Mouse (Mus musculus) G1E-ER4 (cell line): ENCODE measurements around the gene Rasgrp2. TPM values are rescaled to one million over a fixed set of nuclear protein-coding genes. Genes with fewer than 3 reads are reported as not detected.

Source experiments
- GATA1 ChIP-seq: IDR thresholded peaks from one replicate; pipeline ENCODE4 v1.8.0; 2012; ENCODE audit warnings: low read length, inconsistent platforms
- polyA plus RNA-seq: library from polyadenylated mRNA; stranded (reverse); fragments of >175 nt; gene quantifications from 2 replicates; pipeline ENCODE4 v1.2.3, GENCODE M21; 2012

The Rasgrp2 gene
- polyA plus RNA-seq, 1 experiment, result 21.2 TPM

- TF ChIP-seq GATA1, result no peak
These were observed 2.9 kb upstream of the Rasgrp2 start for GRCm38 (mm10) chr19:6396237-6396636.

DNA sequence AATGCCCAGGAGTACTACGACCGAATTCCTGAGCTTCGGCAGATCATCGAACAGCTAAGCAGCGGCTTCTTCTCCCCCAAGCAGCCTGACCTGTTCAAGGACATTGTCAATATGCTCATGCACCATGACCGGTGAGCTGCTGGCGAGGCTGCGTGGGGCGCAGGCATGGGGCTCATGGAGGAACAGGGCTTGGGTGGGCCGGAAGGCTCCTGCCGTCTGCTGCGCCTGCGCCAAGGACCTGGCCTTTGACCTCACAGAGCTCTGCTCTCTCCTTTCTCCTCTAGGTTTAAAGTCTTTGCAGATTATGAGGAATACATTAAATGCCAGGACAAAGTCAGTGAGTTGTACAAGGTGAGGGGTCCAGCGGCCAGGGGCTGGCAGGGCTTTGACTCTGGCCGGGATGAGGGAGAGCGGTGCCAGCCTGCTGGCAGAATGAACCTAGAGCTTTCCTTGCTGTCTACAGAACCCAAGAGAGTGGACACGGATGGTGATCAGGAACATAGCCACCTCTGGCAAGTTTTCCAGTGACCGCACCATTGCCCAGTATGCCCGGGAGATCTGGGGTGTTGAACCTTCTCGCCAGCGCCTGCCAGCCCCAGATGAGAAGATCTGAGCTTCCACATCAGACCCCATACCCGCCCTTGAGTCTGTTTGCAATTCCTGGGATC, 1.4 kb upstream of the Rasgrp2 start:
- TF ChIP-seq GATA1, result no peak

GRCm38 (mm10) chr19:6398447-6399284, 474 bp upstream of the Rasgrp2 start:
- TF ChIP-seq GATA1, result no peak

DNA sequence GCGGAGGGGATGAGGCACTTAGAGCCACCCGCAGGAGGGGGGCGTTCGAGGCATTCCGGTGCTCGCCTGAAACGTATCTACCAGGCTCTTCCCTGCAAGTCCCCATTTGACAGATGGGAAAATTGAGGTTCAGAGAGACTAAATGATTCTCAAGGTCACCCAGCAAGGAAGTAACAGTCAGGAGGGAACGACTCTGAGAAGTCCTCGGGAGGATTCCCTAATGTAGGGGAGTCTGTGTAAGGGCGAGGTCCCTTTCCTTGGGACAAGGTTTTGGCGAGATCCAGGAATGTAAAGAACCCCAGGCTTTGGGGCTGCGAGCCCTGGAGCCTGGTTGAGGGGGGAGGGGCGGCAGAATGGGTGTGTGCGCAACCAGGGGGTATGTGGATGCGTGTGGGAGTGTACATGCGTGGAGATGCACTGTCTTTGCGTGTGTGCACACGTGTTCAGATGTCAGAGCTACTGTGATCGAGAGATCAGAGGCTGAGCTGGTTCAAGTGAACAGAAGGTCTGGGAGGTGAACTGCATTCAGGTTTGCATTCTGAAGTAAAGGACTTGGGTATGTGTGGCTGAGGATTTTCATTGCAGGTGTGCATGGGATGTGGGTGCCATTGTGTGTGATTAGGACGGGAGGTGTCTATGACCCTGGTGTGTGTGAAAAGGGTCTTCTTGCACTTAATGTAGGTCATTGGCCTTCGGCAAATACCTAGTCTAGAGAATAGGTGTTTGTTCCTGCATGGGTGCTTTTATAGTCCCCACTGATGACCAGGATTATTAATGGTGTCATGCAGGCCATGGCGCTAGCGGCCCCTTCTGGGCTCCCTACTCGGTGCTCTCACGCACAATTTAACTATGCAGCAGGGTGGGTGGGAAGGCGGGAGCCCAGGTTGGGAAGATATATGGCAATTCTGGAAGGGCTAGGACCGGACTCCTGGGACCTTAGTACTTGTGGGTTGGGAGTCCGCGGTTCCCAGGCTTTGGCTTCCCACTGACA, 1.3 kb downstream of the Rasgrp2 start:
- TF ChIP-seq GATA1, result no peak

DNA sequence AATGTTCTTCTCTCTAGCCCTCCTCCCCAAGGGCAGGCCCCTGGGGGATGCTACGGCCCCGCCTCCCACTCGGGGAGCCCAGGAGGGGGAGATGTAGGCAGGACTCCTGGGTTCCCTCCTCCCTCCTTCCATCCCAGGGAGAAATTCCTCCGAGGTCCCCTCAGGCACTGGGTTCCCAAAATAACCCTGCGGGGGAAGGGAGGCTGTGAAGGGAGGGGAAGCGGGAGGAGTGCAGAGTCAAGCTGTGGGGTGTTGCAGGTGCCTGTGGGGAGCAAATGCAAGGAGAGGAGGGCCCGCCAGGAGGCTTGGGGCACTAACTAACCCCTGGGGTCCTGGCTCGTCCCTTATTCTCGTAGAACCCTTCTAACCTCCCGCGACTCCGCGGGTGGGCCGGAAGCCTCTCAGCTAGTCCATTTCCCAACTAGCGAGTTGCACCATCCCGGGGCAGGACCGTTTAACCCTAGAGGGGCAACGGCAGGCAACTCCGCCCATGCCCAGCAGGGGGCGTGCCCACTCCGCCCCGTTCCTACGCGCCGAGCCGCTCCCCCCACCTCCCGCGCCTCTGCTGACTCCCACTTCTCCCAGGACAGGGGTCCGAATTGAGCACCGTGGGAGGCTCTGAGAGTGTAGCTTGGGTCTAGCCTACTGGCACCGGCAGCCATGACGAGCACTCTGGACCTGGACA, 2.1 kb downstream of the Rasgrp2 start:
- TF ChIP-seq GATA1, result no peak

- no peak for TF ChIP-seq GATA1
These were observed 2.8 kb downstream of the Rasgrp2 start for GRCm38 (mm10) chr19:6401951-6402350.

GRCm38 (mm10) chr19:6403869-6404268, 4.7 kb downstream of the Rasgrp2 start:
- no peak for TF ChIP-seq GATA1

DNA sequence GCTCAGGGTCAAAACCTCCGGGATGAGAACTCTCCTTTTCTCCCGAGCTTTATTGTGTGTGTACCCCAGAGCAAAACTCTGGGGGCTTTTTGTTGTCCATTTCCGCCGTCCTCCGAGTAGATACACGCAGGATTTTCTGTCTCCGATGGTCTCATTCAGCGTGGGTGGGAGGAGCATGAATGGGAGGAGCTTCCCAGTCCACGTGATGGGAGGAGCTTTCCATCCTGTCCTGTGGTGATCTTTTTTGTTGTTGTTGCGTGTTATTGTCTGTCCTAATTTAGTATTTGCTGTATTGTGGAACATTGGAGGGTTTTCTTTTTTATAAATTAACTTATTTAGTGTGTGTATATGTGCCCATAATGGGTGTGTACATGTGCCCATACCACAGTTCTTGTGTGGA, 6.3 kb downstream of the Rasgrp2 start:
- no peak for TF ChIP-seq GATA1

- no peak for TF ChIP-seq GATA1
These were observed 8.0 kb downstream of the Rasgrp2 start for GRCm38 (mm10) chr19:6407109-6407508.

DNA sequence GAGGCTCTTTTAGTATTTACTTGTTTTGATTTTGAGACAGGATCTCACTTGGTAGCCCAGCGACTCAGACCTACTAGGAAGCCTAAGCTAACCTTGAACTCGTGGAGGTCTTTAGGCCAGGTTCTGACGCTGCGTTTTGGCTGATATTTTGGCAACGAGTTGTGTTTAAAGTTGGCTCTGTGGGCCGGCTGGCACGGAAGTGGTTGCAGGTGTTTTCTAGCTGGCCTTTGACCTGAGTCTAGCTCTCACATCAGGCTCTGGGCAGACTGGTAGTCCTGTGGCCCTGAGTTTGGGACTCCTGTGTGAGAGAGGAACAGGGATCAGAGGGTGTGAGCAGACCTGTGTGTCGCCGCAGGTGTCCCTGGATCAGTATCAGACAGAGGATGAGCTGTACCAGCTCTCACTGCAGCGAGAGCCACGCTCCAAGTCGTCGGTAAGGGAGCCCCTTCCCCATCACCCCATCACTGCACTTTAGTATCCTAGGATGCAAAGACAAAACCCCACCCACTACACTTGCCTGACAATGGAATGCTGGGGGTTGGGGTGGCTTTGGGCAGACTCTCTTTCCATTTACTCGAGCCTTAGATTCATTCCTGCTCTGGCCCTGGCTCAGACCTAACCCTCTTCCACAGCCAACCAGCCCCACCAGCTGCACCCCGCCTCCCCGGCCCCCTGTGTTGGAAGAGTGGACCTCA, 8.8 kb downstream of the Rasgrp2 start:
- TF ChIP-seq GATA1, result no peak

GRCm38 (mm10) chr19:6408749-6409148, 9.6 kb downstream of the Rasgrp2 start:
- no peak for TF ChIP-seq GATA1

DNA sequence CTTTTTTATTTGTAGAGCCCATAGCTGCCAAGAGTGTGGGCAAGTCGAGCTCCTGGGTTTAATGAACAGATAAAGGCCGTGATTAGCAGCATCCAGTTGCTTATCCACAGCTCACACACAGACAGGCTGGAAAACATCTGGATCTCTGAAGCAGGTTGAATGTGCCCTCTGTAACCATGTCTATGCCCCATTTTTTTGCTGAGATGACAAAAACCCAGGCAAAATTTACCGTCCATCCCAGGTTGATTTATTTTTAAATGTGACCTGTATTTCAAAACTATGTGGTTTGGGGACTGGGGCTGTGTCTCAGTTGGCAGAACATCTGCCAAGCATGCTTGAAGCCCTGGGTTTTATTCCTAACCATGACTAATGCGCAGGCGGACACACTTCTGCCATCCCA, 10.0 kb downstream of the Rasgrp2 start:
- TF ChIP-seq GATA1, result no peak

DNA sequence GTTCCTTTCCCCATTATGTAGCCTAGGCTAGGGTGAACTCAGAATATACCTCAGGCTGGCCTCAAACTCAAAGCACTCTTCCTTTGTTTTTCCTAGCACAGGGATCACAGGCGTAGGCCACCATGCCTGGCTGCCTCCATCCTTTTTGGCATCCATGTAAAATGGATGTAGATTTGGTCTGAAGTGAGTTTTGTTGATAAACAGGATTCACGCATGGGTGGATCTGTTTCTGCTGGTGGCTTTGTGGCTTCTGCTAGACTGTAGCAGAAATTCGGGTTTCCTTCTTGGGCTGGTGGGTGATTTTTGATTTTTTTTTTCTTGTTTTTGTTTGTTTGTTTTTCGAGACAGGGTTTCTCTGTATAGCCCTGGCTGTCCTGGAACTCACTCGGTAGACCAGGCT, 10.8 kb downstream of the Rasgrp2 start:
- no peak for TF ChIP-seq GATA1

GRCm38 (mm10) chr19:6412798-6413197, 13.7 kb downstream of the Rasgrp2 start:
- no peak for TF ChIP-seq GATA1

GRCm38 (mm10) chr19:6415454-6415853, 16.3 kb downstream of the Rasgrp2 start:
- no peak for TF ChIP-seq GATA1
